Mouse (Mus musculus): Measurements from ENCODE around the gene Cacna1i.

DNA sequence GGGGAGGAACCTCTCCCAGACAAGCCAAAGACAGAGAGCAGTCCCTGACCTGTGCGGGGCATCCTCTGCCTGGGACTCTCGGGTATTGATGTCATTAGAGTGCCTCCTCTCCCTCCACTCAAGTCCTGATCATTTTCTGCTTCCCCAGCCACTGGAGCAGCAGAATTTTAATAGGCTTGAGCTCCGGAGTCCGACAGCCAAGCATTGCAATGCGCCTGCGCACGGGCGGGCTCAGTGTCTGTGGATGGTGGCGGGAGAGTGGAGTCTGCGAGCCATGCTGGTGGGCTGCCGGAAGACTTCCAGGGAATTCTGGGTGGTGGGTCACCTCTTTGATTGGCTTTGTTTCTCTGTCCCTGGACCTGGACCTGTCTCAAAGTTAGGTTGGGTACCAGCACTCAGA, 143.3 kb downstream of the Cacna1i start:
- TF ChIP-seq CTCF (IDR thresholded peaks at IDR 0.05; ENCODE audit: borderline replicate concordance, control insufficient read depth, extremely low read depth, insufficient read depth, low read length, poor library complexity) = no peak
- TF ChIP-seq POLR2A (IDR thresholded peaks at IDR 0.05; ENCODE audit: control insufficient read depth, extremely low read depth, insufficient read depth, low read length, poor library complexity) = no peak
